Comparison of ENCODE assay signal across 21 mouse cellular contexts in the genomic region with DNA sequence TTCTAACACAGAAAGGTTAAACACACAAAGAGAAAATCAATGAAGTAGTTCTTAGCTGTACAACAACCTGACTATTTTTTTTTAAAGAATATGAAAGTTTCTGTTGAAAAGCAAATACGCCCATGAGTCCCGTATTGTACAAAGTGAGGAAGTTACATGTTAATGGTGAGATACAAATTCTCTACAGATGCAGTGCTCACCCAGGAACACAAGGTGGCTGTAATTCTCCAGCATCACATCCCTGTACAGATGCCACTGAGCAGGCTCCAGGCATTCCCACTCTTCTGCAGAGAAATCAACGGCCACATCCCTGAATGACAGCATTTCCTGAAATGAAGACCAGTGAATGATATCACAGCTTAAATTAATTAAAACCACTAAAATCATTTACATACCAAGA. TPM values are rescaled to one million over a fixed set of nuclear protein-coding genes. Genes with fewer than 3 reads are reported as not detected.
DNase-seq lines count a peak whose midpoint lies in the region; ATAC-seq and TF ChIP-seq lines count a peak whose summit lies in the region.
"Not testable (repeated sequence)": the region's sequence is repeated elsewhere in the genome, so short reads cannot be mapped to it uniquely, and the experiment has no call there.
"Had no signal": no experiment of that assay in that cellular context is flagged by ENCODE, and none has a peak within 500 bp of the region (broad histone marks: within the 10 kb centered on the region; RNA-seq: fewer than 3 reads in every experiment).

No protein-coding gene starts in this region.

- intact Hi-C loops in left cerebral cortex, adult 2 months (cut with DNase I) = not testable (repeated sequence)

- not testable (repeated sequence) for H3K27me3 ChIP-seq in Patski; kidney, adult 2 months (replicated peaks; ENCODE audit: control insufficient read depth, insufficient read depth, low read length); lung, postnatal 0 days (replicated peaks; ENCODE audit: insufficient read depth, low read length); midbrain, postnatal 0 days (ENCODE audit: insufficient read depth, low read length)

- DNase-seq in 3T3-L1 (ENCODE audit: low read depth, low spot score) = peak; percentile 19
- DNase-seq in Patski (ENCODE audit: low read depth, low spot score); left cerebral cortex, adult 2 months (ENCODE audit: extremely low spot score in 1 of 2, low spot score in 2 of 2); lung, postnatal 0 days (ENCODE audit: low spot score): not testable (repeated sequence)
- peak; percentile 10 for DNase-seq in kidney, adult 2 months
- DNase-seq in midbrain, postnatal 0 days (ENCODE audit: low spot score) = peak; percentile 3

- TF ChIP-seq EP300 in lung, postnatal 0 days (IDR thresholded peaks at IDR 0.05) = not testable (repeated sequence)

- not testable (repeated sequence) for H3K4me3 ChIP-seq in kidney, adult 2 months (ENCODE audit: insufficient read depth, low read depth, low read length); left cerebral cortex, adult 2 months; lung, postnatal 0 days (ENCODE audit: low read depth, low read length); midbrain, postnatal 0 days (ENCODE audit: low read depth, low read length)

- CTCF ChIA-PET in Patski (lab: Charles Lee) = interaction anchor here (0.7 kb wide), 1 partner anchor 11 kb away, joined by 3 read pairs; no protein-coding TSS in a partner anchor

- not testable (repeated sequence) for H3K9ac ChIP-seq in lung, postnatal 0 days (replicated peaks; ENCODE audit: low read depth); midbrain, postnatal 0 days (replicated peaks; ENCODE audit: low read length, poor library complexity, severe bottlenecking)

- H3K36me3 ChIP-seq in kidney, adult 2 months (ENCODE audit: control insufficient read depth, insufficient read depth, low read length); lung, postnatal 0 days (ENCODE audit: insufficient read depth, low read length); midbrain, postnatal 0 days (ENCODE audit: insufficient read depth, low read length): not testable (repeated sequence)

- H3K4me2 ChIP-seq in lung, postnatal 0 days (replicated peaks; ENCODE audit: low read depth, low read length); midbrain, postnatal 0 days (ENCODE audit: low read depth, low read length, poor library complexity, severe bottlenecking): not testable (repeated sequence)

- WGBS in kidney, adult 2 months = 47% methylated on average over 3 of the region's 3 CpGs
- 57% methylated on average over 3 of the region's 3 CpGs for WGBS in lung, postnatal 0 days
- 63% methylated on average over 3 of the region's 3 CpGs for WGBS in midbrain, postnatal 0 days

- TF ChIP-seq POLR2A in kidney, adult 2 months (IDR thresholded peaks at IDR 0.05; ENCODE audit: low read depth, low read length) = not testable (repeated sequence)

- not testable (repeated sequence) for TF ChIP-seq CTCF in Patski (IDR thresholded peaks at IDR 0.05)
- TF ChIP-seq CTCF in kidney, adult 2 months (conservative IDR thresholded peaks at IDR 0.05; ENCODE audit: insufficient read depth, insufficient read length, low read depth, low read length) = peak; percentile 37
- peak; percentile 32 for TF ChIP-seq CTCF in left cerebral cortex, adult 2 months (IDR thresholded peaks at IDR 0.05)
- TF ChIP-seq CTCF in lung, postnatal 0 days (IDR thresholded peaks at IDR 0.05) = peak; percentile 36; the same call in 1 of the 2 replicates
- TF ChIP-seq CTCF in midbrain, postnatal 0 days (IDR thresholded peaks at IDR 0.05) = peak; percentile 61

- H3K4me1 ChIP-seq in kidney, adult 2 months (ENCODE audit: control insufficient read depth, insufficient read depth, low read length); lung, postnatal 0 days (ENCODE audit: insufficient read depth, low read depth, low read length); midbrain, postnatal 0 days (ENCODE audit: insufficient read depth, low read length): not testable (repeated sequence)

- POLR2A ChIA-PET in Patski (lab: Charles Lee) = not testable (repeated sequence)

- not testable (repeated sequence) for H3K9me3 ChIP-seq in lung, postnatal 0 days (ENCODE audit: low read length); midbrain, postnatal 0 days (ENCODE audit: low read length)

- ATAC-seq in Patski = peak; percentile 82
- 0 out of 2 replicates have a peak, but pooled peaks have one; percentile 50 for ATAC-seq in common myeloid progenitor, adult 5-6 weeks (replicated peaks; ENCODE audit: low read depth, poor library complexity, severe bottlenecking)
- peak; percentile 55; the same call in 1 of the 2 replicates for ATAC-seq in granulocyte monocyte progenitor cell, adult 5-6 weeks (replicated peaks; ENCODE audit: poor library complexity, severe bottlenecking)
- ATAC-seq in lung, postnatal 0 days; midbrain, postnatal 0 days (ENCODE audit: low FRiP score): not testable (repeated sequence)

- H3K27ac ChIP-seq in kidney, adult 2 months (ENCODE audit: insufficient read depth, low read depth, low read length); left cerebral cortex, adult 2 months; lung, postnatal 0 days (ENCODE audit: low read length); midbrain, postnatal 0 days (ENCODE audit: low read depth, low read length): not testable (repeated sequence)

- in situ Hi-C loops in Patski (cut with MboI; ENCODE audit: low pct_unique_long_range_greater_than_20kb) = not testable (repeated sequence)

RNA-seq across cellular contexts. Expression of a gene that starts 7.6 kb away (rescaled TPM):
- not detected for polyA plus RNA-seq in Patski (2021)
- 1.2 and 6.1 TPM in 2 replicates for total RNA-seq in common myeloid progenitor, adult 5-6 weeks (2017)
- 0.60 and 1.1 TPM in 2 replicates for total RNA-seq in granulocyte monocyte progenitor cell, adult 5-6 weeks (2014; fragmentation: Nextera tagmentation)
- total RNA-seq in granulocyte monocyte progenitor cell, adult 5-6 weeks (2017) = 0.86 and 0.88 TPM in 2 replicates
- polyA plus RNA-seq in kidney, adult 2 months (2012; rRNA removed) = 0.24 and 0.44 TPM in 2 replicates
- total RNA-seq in left cerebral cortex, adult 2 months (2021) = 1 to 10 TPM; 4.7 to 4.9 TPM
- 0.35 and 0.55 TPM in 2 replicates for polyA plus RNA-seq in lung, postnatal 0 days (2015; fragmentation: Nextera tagmentation; extraction: Ambion mirVana)
- total RNA-seq in midbrain, postnatal 0 days (2014; rRNA removed) = 1.3 and 6.0 TPM in 2 replicates
- polyA plus RNA-seq in midbrain, postnatal 0 days (2015; fragmentation: Nextera tagmentation; extraction: Ambion mirVana) = 1.2 and 1.3 TPM in 2 replicates

RNA-seq across cellular contexts. Expression of a gene that starts 14.0 kb away (rescaled TPM):
- polyA plus RNA-seq in Patski (2021) = 6.5 TPM
- 5.3 and 6.3 TPM in 2 replicates for total RNA-seq in common myeloid progenitor, adult 5-6 weeks (2017)
- 5.4 and 15.3 TPM in 2 replicates for total RNA-seq in granulocyte monocyte progenitor cell, adult 5-6 weeks (2014; fragmentation: Nextera tagmentation)
- 5.6 and 6.1 TPM in 2 replicates for total RNA-seq in granulocyte monocyte progenitor cell, adult 5-6 weeks (2017)
- 1.8 and 3.4 TPM in 2 replicates for polyA plus RNA-seq in kidney, adult 2 months (2012; rRNA removed)
- 1 to 10 TPM; 2.7 to 4.4 TPM for total RNA-seq in left cerebral cortex, adult 2 months (2021)
- polyA plus RNA-seq in lung, postnatal 0 days (2015; fragmentation: Nextera tagmentation; extraction: Ambion mirVana) = 5.3 and 6.7 TPM in 2 replicates
- 1.7 and 2.5 TPM in 2 replicates for total RNA-seq in midbrain, postnatal 0 days (2014; rRNA removed)
- 0.89 and 1.1 TPM in 2 replicates for polyA plus RNA-seq in midbrain, postnatal 0 days (2015; fragmentation: Nextera tagmentation; extraction: Ambion mirVana)

RNA-seq across cellular contexts. Expression of a gene that starts 37.8 kb away (rescaled TPM):
- polyA plus RNA-seq in Patski (2021) = 11.3 TPM
- total RNA-seq in common myeloid progenitor, adult 5-6 weeks (2017) = 13.8 and 14.0 TPM in 2 replicates
- 8.4 and 8.7 TPM in 2 replicates for total RNA-seq in granulocyte monocyte progenitor cell, adult 5-6 weeks (2014; fragmentation: Nextera tagmentation)
- total RNA-seq in granulocyte monocyte progenitor cell, adult 5-6 weeks (2017) = 6.6 and 15.0 TPM in 2 replicates
- polyA plus RNA-seq in kidney, adult 2 months (2012; rRNA removed) = 2.0 and 2.8 TPM in 2 replicates
- total RNA-seq in left cerebral cortex, adult 2 months (2021) = 10 to 100 TPM; 11.7 to 12.4 TPM
- 7.9 and 8.8 TPM in 2 replicates for polyA plus RNA-seq in lung, postnatal 0 days (2015; fragmentation: Nextera tagmentation; extraction: Ambion mirVana)
- total RNA-seq in midbrain, postnatal 0 days (2014; rRNA removed) = 4.7 and 6.4 TPM in 2 replicates
- polyA plus RNA-seq in midbrain, postnatal 0 days (2015; fragmentation: Nextera tagmentation; extraction: Ambion mirVana) = 3.9 and 4.4 TPM in 2 replicates

RNA-seq across cellular contexts. Expression of a gene that starts 38.0 kb away (rescaled TPM):
- 4.8 TPM for polyA plus RNA-seq in Patski (2021)
- 4.3 and 4.4 TPM in 2 replicates for total RNA-seq in common myeloid progenitor, adult 5-6 weeks (2017)
- 4.1 and 6.3 TPM in 2 replicates for total RNA-seq in granulocyte monocyte progenitor cell, adult 5-6 weeks (2014; fragmentation: Nextera tagmentation)
- 1.8 and 5.7 TPM in 2 replicates for total RNA-seq in granulocyte monocyte progenitor cell, adult 5-6 weeks (2017)
- polyA plus RNA-seq in kidney, adult 2 months (2012; rRNA removed) = 0.15 and 0.31 TPM in 2 replicates
- total RNA-seq in left cerebral cortex, adult 2 months (2021) = under 1 TPM; 0.54 to 0.58 TPM
- 1.3 and 1.5 TPM in 2 replicates for polyA plus RNA-seq in lung, postnatal 0 days (2015; fragmentation: Nextera tagmentation; extraction: Ambion mirVana)
- 0.94 and 1.2 TPM in 2 replicates for total RNA-seq in midbrain, postnatal 0 days (2014; rRNA removed)
- 0.13 and 0.19 TPM in 2 replicates for polyA plus RNA-seq in midbrain, postnatal 0 days (2015; fragmentation: Nextera tagmentation; extraction: Ambion mirVana)

RNA-seq across cellular contexts. Expression of a gene that starts 38.1 kb away (rescaled TPM):
- polyA plus RNA-seq in Patski (2021) = 0.90 TPM
- total RNA-seq in common myeloid progenitor, adult 5-6 weeks (2017) = 4.4 TPM in 1 of 2 replicates, not detected in the other
- total RNA-seq in granulocyte monocyte progenitor cell, adult 5-6 weeks (2014; fragmentation: Nextera tagmentation) = 6.1 TPM in 1 of 2 replicates, not detected in the other
- total RNA-seq in granulocyte monocyte progenitor cell, adult 5-6 weeks (2017) = not detected in 2 replicates
- 0.25 TPM in 1 of 2 replicates, not detected in the other for polyA plus RNA-seq in kidney, adult 2 months (2012; rRNA removed)
- total RNA-seq in left cerebral cortex, adult 2 months (2021) = not detected
- 0.43 TPM in 1 of 2 replicates, not detected in the other for polyA plus RNA-seq in lung, postnatal 0 days (2015; fragmentation: Nextera tagmentation; extraction: Ambion mirVana)
- total RNA-seq in midbrain, postnatal 0 days (2014; rRNA removed) = 2.9 TPM in 1 of 2 replicates, not detected in the other
- not detected in 2 replicates for polyA plus RNA-seq in midbrain, postnatal 0 days (2015; fragmentation: Nextera tagmentation; extraction: Ambion mirVana)
- total RNA-seq: layer of hippocampus, postnatal 10 days; left cerebral cortex, adult 18-20 months; left cerebral cortex, postnatal 25 days; monocyte, adult 5-6 weeks had no signal
- polyA plus RNA-seq: brain, embryonic 14.5 days; embryonic facial prominence, embryonic 10.5 days; embryonic facial prominence, embryonic 15.5 days; forebrain, embryonic 12.5 days; hindbrain, embryonic 14.5 days; limb, embryonic 12.5 days; liver, embryonic 11.5 days; neural tube, embryonic 14.5 days; testis, adult 2 months had no signal
